Mouse (Mus musculus) kidney, embryonic 16.5 days (tissue): ENCODE measurements around the gene Ap3b1. TPM values are rescaled to one million over a fixed set of nuclear protein-coding genes. Genes with fewer than 3 reads are reported as not detected.
A peak's percentile ranks its signal among the peaks of the same experiment; 100 is the strongest.

ENCODE experiments used
- ATAC-seq: fragments of 200-750 bp; cut with Nextera tagmentation; 2 replicates; pipeline ENCODE4 v1.8.0; 2017; ENCODE audit warnings: moderate TSS enrichment; ENCODE audit not compliant: low FRiP score, low TSS enrichment
- H3K27ac ChIP-seq: fragments of 300-500 bp; sonication (generic); 2 replicates; pipeline ENCODE4 v1.5.1; 2014; ENCODE audit warnings: low read length
- H3K27me3 ChIP-seq: fragments of 300-500 bp; sonication (generic); 2 replicates; pipeline ENCODE4 v1.6.1; 2014; ENCODE audit warnings: low read length, control low read depth, mixed read lengths; ENCODE audit not compliant: insufficient read depth
- H3K36me3 ChIP-seq: fragments of 300-500 bp; sonication (generic); 2 replicates; pipeline ENCODE4 v1.6.1; 2014; ENCODE audit warnings: low read length, control low read depth, mixed read lengths; ENCODE audit not compliant: insufficient read depth
- H3K4me1 ChIP-seq: fragments of 300-500 bp; sonication (generic); 2 replicates; pipeline ENCODE4 v1.6.1; 2014; ENCODE audit warnings: low read length, control low read depth, mixed read lengths; ENCODE audit not compliant: insufficient read depth
- H3K4me2 ChIP-seq: fragments of 300-500 bp; sonication (generic); replicated peaks from 2 replicates; pipeline ENCODE4 v1.6.1; 2014; ENCODE audit warnings: low read depth, low read length
- H3K4me3 ChIP-seq: fragments of 300-500 bp; sonication (generic); 2 replicates; pipeline ENCODE4 v1.5.1; 2014; ENCODE audit warnings: mild to moderate bottlenecking, low read length
- H3K9ac ChIP-seq: fragments of 300-500 bp; sonication (generic); replicated peaks from 2 replicates; pipeline ENCODE4 v1.6.1; 2014; ENCODE audit warnings: low read length
- H3K9me3 ChIP-seq: fragments of 300-500 bp; sonication (generic); 2 replicates; pipeline ENCODE4 v1.6.1; 2016; ENCODE audit warnings: low read length, control low read depth
- WGBS: fragments of 180-500 bp; shearing (Covaris S2); extraction: QIAGEN DNeasy Blood & Tissue Kit; methylation state at CpG from one replicate; pipeline ENCODE4 v1.1.7; 2014; 5-methylcytosine and 5-hydroxymethylcytosine counted together
- polyA plus RNA-seq: library from polyadenylated mRNA; unstranded; fragments of >200 nt; fragmentation: Nextera tagmentation; extraction: Ambion mirVana; gene quantifications from 2 replicates; pipeline ENCODE4 v1.2.1, GENCODE M21; 2015

Ap3b1 gene
- polyA plus RNA-seq, 1 experiment from 2014 or later, result 48.6 TPM

GRCm38 (mm10) chr13:94514992-94515391, 156.2 kb downstream of the Ap3b1 start:
- no peak overlapping the region for H3K4me2 ChIP-seq
- H3K27ac ChIP-seq, result no peak overlapping the region
- no peaks in the 10 kb centered on the region for H3K4me1 ChIP-seq
- H3K9me3 ChIP-seq, result no peaks in the 10 kb centered on the region
- H3K9ac ChIP-seq, result no peak overlapping the region
- no peak for ATAC-seq
- no peaks in the 10 kb centered on the region for H3K27me3 ChIP-seq
- 0 out of 2 replicates have a peak, but pooled peaks cover 4% of the 10 kb centered on the region for H3K36me3 ChIP-seq
- no peak overlapping the region for H3K4me3 ChIP-seq

GRCm38 (mm10) chr13:94516532-94516931, 157.8 kb downstream of the Ap3b1 start:
- 67% methylated on average over 6 of the region's 6 CpGs for WGBS

GRCm38 (mm10) chr13:94518176-94518575, 159.4 kb downstream of the Ap3b1 start:
- Histone ChIP-seq H3K4me1 (no peaks in the 10 kb centered on the region), H3K27me3 (no peaks in the 10 kb centered on the region), H3K4me3 (no peak overlapping the region), H3K36me3 (no peaks in the 10 kb centered on the region), H3K4me2 (no peak overlapping the region), H3K27ac (no peak overlapping the region), H3K9ac (no peak overlapping the region), H3K9me3 (no peaks in the 10 kb centered on the region)
- ATAC-seq, result no peak
- WGBS, result 90% methylated on average over 4 of the region's 4 CpGs

More at GRCm38 (mm10) chr13:94516532-94516931, 157.8 kb downstream of the Ap3b1 start:
- Histone ChIP-seq H3K9ac (no peak overlapping the region), H3K27me3 (no peaks in the 10 kb centered on the region), H3K4me3 (no peak overlapping the region), H3K9me3 (no peaks in the 10 kb centered on the region), H3K36me3 (no peaks in the 10 kb centered on the region), H3K4me2 (no peak overlapping the region), H3K27ac (no peak overlapping the region), H3K4me1 (no peaks in the 10 kb centered on the region)
- ATAC-seq, result peak; percentile 93

GRCm38 (mm10) chr13:94519276-94519675, 160.5 kb downstream of the Ap3b1 start:
- no peaks in the 10 kb centered on the region for H3K4me1 ChIP-seq
- H3K27ac ChIP-seq, result no peak overlapping the region
- H3K9ac ChIP-seq, result no peak overlapping the region
- no peaks in the 10 kb centered on the region for H3K9me3 ChIP-seq
- no peak for ATAC-seq
- WGBS, result 91% methylated on average over 8 of the region's 8 CpGs
- no peak overlapping the region for H3K4me2 ChIP-seq
- H3K27me3 ChIP-seq, result no peaks in the 10 kb centered on the region
- H3K36me3 ChIP-seq, result no peaks in the 10 kb centered on the region
- H3K4me3 ChIP-seq, result no peak overlapping the region

DNA sequence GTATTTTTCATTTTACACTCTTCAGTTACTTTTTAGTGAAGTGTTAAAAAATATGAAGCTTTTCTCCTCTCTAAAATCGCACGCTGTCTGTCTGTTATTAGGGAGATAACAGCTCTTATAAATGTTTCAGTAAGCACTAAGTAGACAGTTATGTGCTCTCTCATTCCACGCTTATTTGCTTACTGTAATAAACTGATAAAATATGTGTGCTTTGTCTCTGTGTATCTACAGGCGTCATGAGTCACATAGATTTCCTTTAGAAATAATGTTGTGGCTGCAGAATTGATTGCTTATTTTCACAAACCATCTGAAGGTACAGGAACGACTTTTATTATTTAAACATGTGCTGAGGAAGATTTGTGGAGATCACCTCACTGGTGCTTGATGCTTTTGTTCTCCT, 164.5 kb downstream of the Ap3b1 start:
- ATAC-seq, result no peak
- H3K27me3 ChIP-seq, result no peaks in the 10 kb centered on the region
- 47% methylated on average over 5 of the region's 5 CpGs for WGBS
- H3K4me1 ChIP-seq, result no peaks in the 10 kb centered on the region
- H3K4me2 ChIP-seq, result no peak overlapping the region
- no peak overlapping the region for H3K27ac ChIP-seq
- no peaks in the 10 kb centered on the region for H3K36me3 ChIP-seq
- no peak overlapping the region for H3K9ac ChIP-seq
- H3K4me3 ChIP-seq, result no peak overlapping the region
- H3K9me3 ChIP-seq, result no peaks in the 10 kb centered on the region

DNA sequence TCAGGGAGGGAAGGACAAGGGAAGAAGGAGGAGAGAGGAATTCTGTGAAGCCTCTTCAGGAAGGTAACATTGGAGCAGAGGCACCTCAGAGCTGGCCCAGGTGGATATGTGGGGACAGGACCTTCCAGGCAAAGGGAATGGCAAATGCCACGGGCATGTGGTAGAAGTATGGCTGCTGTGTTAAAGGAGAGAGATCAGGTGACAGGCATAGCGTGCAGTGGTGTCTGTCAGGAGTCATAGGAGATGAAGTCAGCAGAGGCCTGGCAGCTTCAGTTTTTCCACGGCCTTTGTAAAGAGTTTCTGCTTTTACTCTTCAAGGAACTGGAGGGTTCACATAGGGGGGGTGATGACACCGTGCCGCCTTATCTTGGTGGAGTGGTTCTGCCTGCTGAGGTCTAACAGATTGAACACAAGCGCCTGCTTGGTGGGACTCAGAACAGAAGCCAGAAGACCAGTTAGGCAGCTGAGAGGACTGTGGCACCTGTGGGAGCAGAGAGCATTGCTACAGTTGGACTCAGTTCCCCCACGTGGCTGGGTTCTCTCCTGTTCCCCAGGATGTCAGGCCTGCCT, 166.0 kb downstream of the Ap3b1 start:
- H3K4me1 ChIP-seq, result no peaks in the 10 kb centered on the region
- no peaks in the 10 kb centered on the region for H3K27me3 ChIP-seq
- H3K36me3 ChIP-seq, result peaks cover 9% of the 10 kb centered on the region; the same call in 1 of the 2 replicates
- WGBS, result 78% methylated on average over 7 of the region's 7 CpGs
- H3K9ac ChIP-seq, result no peak overlapping the region
- no peaks in the 10 kb centered on the region for H3K9me3 ChIP-seq
- H3K4me3 ChIP-seq, result no peak overlapping the region
- no peak overlapping the region for H3K4me2 ChIP-seq
- no peak overlapping the region for H3K27ac ChIP-seq
- ATAC-seq, result no peak

DNA sequence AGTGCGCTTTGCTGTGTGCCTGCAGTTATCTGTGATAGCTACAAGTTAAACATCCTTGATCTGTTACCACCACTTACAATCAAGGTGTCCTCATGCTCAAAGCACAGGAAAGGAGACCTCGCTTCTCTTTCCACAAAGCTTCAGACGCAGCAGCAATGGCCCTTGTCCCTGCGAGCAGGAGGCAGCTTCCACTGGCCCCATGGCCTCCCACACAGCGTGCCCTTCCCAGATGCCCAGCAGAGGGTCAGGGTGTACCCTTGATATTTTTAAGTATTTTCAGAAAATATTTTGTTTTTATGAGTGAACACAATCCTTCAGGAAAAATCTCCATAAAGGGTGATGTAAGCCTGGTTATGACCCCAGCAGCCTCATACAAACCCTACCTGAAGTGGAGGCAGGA, 170.4 kb downstream of the Ap3b1 start:
- Histone ChIP-seq H3K4me3 (no peak overlapping the region), H3K9me3 (no peaks in the 10 kb centered on the region), H3K4me2 (no peak overlapping the region), H3K4me1 (no peaks in the 10 kb centered on the region), H3K36me3 (peaks cover 14% of the 10 kb centered on the region), H3K9ac (no peak overlapping the region), H3K27me3 (no peaks in the 10 kb centered on the region), H3K27ac (no peak overlapping the region)
- 91% methylated on average over 5 of the region's 5 CpGs for WGBS
- no peak for ATAC-seq

DNA sequence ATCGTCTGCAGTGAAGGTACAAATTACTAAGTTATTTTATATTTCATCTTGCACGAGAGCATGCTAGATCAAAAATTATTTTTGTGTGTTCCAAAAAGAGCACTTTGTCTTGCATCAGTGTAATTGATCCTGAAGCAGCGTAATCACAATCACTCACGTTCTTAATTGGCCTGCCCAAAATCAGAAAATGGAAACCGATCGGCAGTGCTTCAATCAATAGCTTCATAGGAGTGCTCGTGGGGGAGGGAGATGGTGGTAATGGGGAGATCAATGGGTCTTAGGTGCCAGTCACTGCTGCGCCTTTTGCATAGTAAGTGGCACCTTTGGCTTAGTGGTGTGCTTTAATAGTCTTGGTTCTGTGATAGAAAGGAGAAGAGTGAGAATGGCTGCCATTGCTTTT, 174.8 kb downstream of the Ap3b1 start:
- H3K9ac ChIP-seq, result no peak overlapping the region
- H3K4me3 ChIP-seq, result no peak overlapping the region
- H3K27me3 ChIP-seq, result no peaks in the 10 kb centered on the region
- peaks cover 18% of the 10 kb centered on the region for H3K36me3 ChIP-seq
- no peak overlapping the region for H3K4me2 ChIP-seq
- H3K9me3 ChIP-seq, result no peaks in the 10 kb centered on the region
- 95% methylated on average over 8 of the region's 8 CpGs for WGBS
- ATAC-seq, result no peak
- no peaks in the 10 kb centered on the region for H3K4me1 ChIP-seq
- no peak overlapping the region for H3K27ac ChIP-seq

- Histone ChIP-seq H3K9ac (no peak overlapping the region), H3K4me3 (no peak overlapping the region), H3K4me1 (no peaks in the 10 kb centered on the region), H3K27ac (no peak overlapping the region), H3K4me2 (no peak overlapping the region), H3K9me3 (no peaks in the 10 kb centered on the region), H3K36me3 (0 out of 2 replicates have a peak, but pooled peaks cover 5% of the 10 kb centered on the region), H3K27me3 (no peaks in the 10 kb centered on the region)
- no peak for ATAC-seq
- 89% methylated on average over 4 of the region's 4 CpGs for WGBS
Measured at GRCm38 (mm10) chr13:94537336-94537735, 178.6 kb downstream of the Ap3b1 start.

DNA sequence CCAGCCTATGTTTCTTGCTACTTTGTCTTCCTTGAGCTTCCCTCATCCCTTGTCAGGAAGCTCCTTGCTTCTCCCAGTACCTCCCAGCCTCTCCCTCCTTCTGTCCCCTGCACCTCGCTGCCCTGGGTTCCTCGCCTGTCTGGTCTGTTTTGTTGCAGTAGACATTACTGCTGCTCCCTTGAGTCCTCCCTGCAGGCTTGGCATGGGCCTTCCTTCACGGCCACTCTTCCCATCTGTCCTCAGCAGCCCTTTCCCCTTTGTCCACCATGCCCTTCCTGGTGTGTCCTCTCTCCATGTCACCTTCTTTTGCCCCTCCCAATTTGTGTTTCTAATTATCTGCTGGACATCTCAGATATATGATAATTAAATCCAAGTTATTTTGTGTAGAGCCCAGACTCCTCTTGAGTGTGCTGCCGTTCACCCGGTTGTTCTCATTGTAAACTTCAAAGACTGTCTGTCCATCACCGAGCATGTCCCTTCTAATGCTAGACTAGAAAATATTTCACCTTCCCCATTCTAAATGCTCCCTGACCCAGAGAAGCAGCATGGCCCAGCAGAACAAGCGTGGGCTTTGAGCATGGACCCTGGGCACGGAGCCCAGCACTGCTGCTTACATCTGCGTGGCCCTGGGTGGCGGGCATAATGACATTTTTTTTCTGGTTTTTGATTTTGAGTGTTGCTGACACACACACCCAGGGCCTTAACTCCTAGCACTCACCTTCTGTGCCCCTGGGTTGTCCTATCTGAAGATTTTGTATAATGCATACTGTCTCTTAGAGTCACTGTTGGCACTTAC, 181.3 kb downstream of the Ap3b1 start:
- Histone ChIP-seq H3K9me3 (no peaks in the 10 kb centered on the region), H3K4me3 (no peak overlapping the region), H3K27ac (no peak overlapping the region), H3K4me2 (no peak overlapping the region), H3K4me1 (no peaks in the 10 kb centered on the region), H3K36me3 (0 out of 2 replicates have a peak, but pooled peaks cover 7% of the 10 kb centered on the region), H3K27me3 (no peaks in the 10 kb centered on the region), H3K9ac (no peak overlapping the region)
- 90% methylated on average over 10 of the region's 10 CpGs for WGBS
- no peak for ATAC-seq
